Mouse (Mus musculus) E14TG2a.4 (cell line): ENCODE data around the gene Lhpp.
"Not testable (repeated sequence)": the region's sequence is repeated elsewhere in the genome, so short reads cannot be mapped to it uniquely, and the experiment has no call there.

Experiments used
- H3K27me3 ChIP-seq: 2 replicates; pipeline ENCODE4 v1.6.1; 2014; ENCODE audit warnings: low read length, control low read depth; ENCODE audit not compliant: insufficient read depth
- H3K36me3 ChIP-seq: 2 replicates; pipeline ENCODE4 v1.6.1; 2014; ENCODE audit warnings: low read length, control low read depth; ENCODE audit not compliant: insufficient read depth
- H3K4me1 ChIP-seq: replicated peaks from 2 replicates; pipeline ENCODE4 v1.6.1; 2014; ENCODE audit warnings: low read depth, low read length, control low read depth
- H3K4me3 ChIP-seq: replicated peaks from 2 replicates; pipeline ENCODE4 v1.5.1; 2014; ENCODE audit warnings: mild to moderate bottlenecking, low read length
- H3K9me3 ChIP-seq: 2 replicates; pipeline ENCODE4 v1.6.1; 2014; ENCODE audit warnings: low read length, control low read depth
- CTCF ChIP-seq: conservative IDR thresholded peaks from 2 replicates; pipeline ENCODE4 v1.5.1; 2014; ENCODE audit warnings: low read length
- NANOG ChIP-seq: IDR thresholded peaks from 2 replicates; pipeline ENCODE4 v1.6.1; 2014; ENCODE audit warnings: borderline replicate concordance, low read length, mixed read lengths
- POU5F1 ChIP-seq: IDR thresholded peaks from 2 replicates; pipeline ENCODE4 v1.6.1; 2014; ENCODE audit warnings: low read length, borderline replicate concordance

The Lhpp gene

DNA sequence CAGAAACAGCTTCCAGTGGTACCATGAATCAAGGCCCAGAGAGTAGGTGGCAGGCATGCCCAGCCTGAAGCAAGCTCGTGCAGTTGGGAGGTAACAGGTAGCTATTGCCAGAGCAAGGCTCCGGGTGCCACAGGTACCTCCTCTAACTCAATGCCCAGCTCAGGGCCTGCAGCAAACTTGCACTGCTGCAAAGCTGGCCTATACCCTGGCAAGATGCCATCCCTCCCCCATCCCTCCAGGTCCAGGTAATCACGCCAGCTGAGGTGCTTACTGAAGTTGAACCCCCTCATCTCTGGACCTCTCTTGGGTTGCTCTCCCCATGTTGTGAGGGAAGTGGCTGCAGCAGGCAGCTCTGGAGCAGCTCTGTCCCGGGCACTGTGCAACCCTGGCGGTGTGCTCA lies 48.2 kb downstream of the Lhpp start:
- H3K4me3 ChIP-seq: no peak overlapping the region
- peaks cover 44% of the 10 kb centered on the region for H3K4me1 ChIP-seq
- no peaks in the 10 kb centered on the region for H3K36me3 ChIP-seq
- 0 out of 2 replicates have a peak, but pooled peaks cover 3% of the 10 kb centered on the region for H3K27me3 ChIP-seq
- TF ChIP-seq NANOG (no peak), POU5F1 (no peak), CTCF (no peak)
- no peaks in the 10 kb centered on the region for H3K9me3 ChIP-seq

DNA sequence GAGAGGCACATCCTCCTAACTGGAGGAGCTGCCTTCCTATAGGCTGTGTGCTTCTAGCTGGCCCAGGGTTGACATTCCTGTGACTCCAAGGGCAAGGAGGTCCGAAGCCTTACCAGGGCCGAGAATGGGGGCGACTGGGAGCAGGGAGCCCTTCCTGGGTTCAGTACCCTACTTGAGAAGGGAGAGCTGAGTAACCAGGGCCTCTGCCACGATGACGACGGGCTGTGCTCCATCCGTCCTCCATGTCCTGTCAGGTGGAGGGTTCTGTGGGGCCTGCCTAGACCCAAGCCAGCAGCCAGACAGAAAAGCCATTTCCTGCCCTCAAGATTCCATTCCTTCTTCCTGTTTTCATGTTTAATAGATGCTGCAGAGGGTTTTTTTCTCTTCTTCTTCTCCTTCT lies 49.2 kb downstream of the Lhpp start:
- Histone ChIP-seq H3K4me3 (no peak overlapping the region), H3K27me3 (0 out of 2 replicates have a peak, but pooled peaks cover 5% of the 10 kb centered on the region), H3K36me3 (no peaks in the 10 kb centered on the region), H3K4me1 (peaks cover 44% of the 10 kb centered on the region), H3K9me3 (no peaks in the 10 kb centered on the region)
- TF ChIP-seq POU5F1 (no peak), CTCF (no peak), NANOG (no peak)

DNA sequence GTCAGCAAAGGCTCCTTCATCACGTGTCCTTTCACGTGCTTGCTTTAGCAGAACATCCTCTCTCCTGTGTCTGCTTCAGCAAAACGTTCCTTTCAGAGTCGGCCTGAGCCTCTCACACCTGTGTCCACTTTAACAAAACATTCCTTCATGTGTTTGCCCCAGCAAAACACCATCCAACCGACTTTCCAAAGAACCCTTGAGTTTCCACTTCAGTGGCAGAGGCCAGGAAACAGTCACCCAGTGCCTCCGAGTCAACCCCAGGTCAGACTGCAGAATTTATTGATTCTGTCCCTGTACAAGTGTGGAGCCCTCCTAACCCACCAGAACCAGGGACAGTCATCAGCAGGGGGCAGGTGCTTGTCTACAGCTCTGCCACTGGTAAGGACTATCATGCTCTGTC lies 52.4 kb downstream of the Lhpp start:
- peaks cover 19% of the 10 kb centered on the region for H3K4me1 ChIP-seq
- H3K27me3 ChIP-seq: 0 out of 2 replicates have a peak, but pooled peaks cover 12% of the 10 kb centered on the region
- H3K9me3 ChIP-seq, H3K36me3 ChIP-seq, H3K4me3 ChIP-seq: not testable (repeated sequence)

- H3K4me3 ChIP-seq: no peak overlapping the region
- no peaks in the 10 kb centered on the region for H3K36me3 ChIP-seq
- no peak for TF ChIP-seq CTCF
- no peak for TF ChIP-seq NANOG
- TF ChIP-seq POU5F1: no peak
- H3K4me1 ChIP-seq: no peaks in the 10 kb centered on the region
- no peaks in the 10 kb centered on the region for H3K9me3 ChIP-seq
- H3K27me3 ChIP-seq: 0 out of 2 replicates have a peak, but pooled peaks cover 12% of the 10 kb centered on the region
These were observed 54.4 kb downstream of the Lhpp start for GRCm38 (mm10) chr7:132664815-132665214.

GRCm38 (mm10) chr7:132665664-132666382 lies 55.4 kb downstream of the Lhpp start:
- TF ChIP-seq POU5F1: no peak
- TF ChIP-seq CTCF: no peak
- TF ChIP-seq NANOG: no peak
- no peaks in the 10 kb centered on the region for H3K4me1 ChIP-seq
- no peak overlapping the region for H3K4me3 ChIP-seq
- H3K36me3 ChIP-seq: no peaks in the 10 kb centered on the region
- 0 out of 2 replicates have a peak, but pooled peaks cover 12% of the 10 kb centered on the region for H3K27me3 ChIP-seq
- no peaks in the 10 kb centered on the region for H3K9me3 ChIP-seq

DNA sequence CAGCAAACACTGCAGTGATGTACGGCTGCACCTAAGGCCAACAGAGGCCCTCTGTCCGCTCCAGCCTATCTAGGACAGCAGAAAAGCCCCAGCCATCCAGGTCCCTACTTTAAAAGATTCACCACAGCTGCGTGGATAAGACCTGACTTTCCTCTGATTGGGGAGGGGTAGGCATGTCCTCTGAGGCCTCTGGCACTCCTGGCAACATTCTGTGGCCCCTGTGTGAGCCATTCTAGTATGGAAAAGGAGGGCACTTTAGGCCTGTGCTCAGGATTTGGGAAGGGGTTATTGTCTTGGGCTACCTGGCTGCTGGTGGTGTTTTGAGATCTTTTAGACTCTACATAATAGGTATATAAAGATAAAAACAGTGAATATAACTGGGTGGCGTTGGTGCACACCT lies 56.1 kb downstream of the Lhpp start:
- TF ChIP-seq NANOG (no peak), CTCF (no peak), POU5F1 (no peak)
- Histone ChIP-seq H3K4me3 (no peak overlapping the region), H3K9me3 (no peaks in the 10 kb centered on the region), H3K36me3 (no peaks in the 10 kb centered on the region), H3K4me1 (no peaks in the 10 kb centered on the region), H3K27me3 (0 out of 2 replicates have a peak, but pooled peaks cover 12% of the 10 kb centered on the region)

DNA sequence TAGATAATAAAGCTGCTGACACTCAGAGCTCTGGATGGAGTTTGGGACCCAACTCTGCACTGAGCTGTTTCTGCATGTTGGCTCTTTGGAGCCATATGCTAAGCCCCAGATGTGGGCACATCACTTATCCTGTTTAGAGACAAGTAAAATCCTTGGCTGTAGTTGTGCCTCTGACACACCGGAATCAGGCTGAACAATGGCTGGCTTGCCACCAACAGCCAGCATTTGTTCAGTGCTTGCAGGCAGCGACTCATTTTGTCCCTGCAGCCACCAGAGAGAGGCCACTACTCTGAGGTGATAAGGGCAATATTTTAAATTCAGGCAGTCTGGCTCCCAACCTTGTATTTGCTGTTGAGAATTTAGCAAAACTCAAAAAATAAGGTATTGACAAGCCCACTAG lies 58.2 kb downstream of the Lhpp start:
- H3K4me3 ChIP-seq: no peak overlapping the region
- no peaks in the 10 kb centered on the region for H3K9me3 ChIP-seq
- peaks cover 10% of the 10 kb centered on the region for H3K4me1 ChIP-seq
- 0 out of 2 replicates have a peak, but pooled peaks cover 12% of the 10 kb centered on the region for H3K27me3 ChIP-seq
- H3K36me3 ChIP-seq: no peaks in the 10 kb centered on the region
- TF ChIP-seq CTCF: no peak
- TF ChIP-seq NANOG: no peak
- TF ChIP-seq POU5F1: no peak

DNA sequence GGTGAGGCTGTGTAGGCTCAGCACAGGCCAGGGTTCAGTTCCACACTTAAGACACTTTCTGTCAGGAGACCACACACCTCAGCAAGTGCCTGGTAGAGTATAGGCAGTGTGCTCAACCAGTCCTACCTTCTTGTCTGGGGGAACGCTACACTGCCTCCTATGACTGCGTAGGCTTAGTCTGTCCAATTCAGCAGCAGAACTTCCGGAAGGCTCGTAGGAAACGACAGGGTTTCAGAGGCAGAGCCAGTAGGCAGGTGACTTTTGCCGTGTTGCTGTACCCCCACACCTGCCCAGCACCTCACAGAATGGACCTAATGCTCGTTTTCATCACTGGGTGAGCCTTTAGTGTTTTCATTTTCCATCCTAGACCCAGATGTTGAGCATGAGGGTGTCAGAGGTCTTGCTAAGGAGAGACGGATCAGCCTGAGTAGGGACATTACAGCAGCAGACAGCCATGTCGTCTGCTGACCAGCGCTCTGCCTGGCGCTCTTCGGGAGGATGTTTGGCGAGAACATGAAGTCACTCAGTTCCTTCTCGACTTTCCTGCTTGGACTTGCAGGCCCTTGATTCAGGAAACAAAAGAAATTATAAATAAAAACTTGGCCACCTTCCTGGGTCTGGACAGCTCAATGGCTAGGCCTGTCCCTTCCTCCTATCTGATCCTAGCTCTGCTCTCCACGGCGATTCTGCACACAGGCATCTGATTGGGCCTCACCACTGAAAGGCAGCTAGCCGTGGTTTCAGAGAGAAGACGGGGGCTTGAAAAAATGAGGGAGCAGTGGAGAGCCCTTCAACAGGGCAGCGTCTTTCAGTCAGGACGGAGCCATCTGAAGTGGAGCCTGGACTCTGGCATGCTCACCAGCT lies 59.8 kb downstream of the Lhpp start:
- TF ChIP-seq NANOG (no peak), POU5F1 (no peak), CTCF (no peak)
- Histone ChIP-seq H3K9me3 (no peaks in the 10 kb centered on the region), H3K4me3 (no peak overlapping the region), H3K36me3 (no peaks in the 10 kb centered on the region), H3K27me3 (0 out of 2 replicates have a peak, but pooled peaks cover 6% of the 10 kb centered on the region), H3K4me1 (peaks cover 23% of the 10 kb centered on the region)
